In the genomic region with DNA sequence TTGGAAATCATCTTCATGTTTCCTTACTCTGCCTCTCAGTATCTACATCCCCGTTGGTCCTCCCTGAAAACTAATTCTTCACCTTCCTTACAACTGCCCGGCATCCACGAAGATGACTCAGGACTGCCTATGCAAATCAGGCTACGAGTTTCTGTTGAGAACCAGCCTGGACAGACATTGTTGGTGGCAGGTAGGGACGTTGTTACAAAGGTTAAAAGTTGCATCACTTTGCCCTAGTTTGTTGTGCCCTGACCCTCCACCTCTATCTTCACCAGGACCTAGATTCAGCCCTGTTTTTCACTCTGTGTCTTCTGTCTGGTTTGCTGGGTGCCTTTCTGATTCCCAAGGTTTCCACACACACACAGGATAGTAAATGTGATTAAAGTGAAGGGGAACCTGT, we compare ENCODE assay signal across 21 mouse cellular contexts. TPM values are rescaled to one million over a fixed set of nuclear protein-coding genes. Genes with fewer than 3 reads are reported as not detected.
DNase-seq lines count a peak whose midpoint lies in the region; ATAC-seq and TF ChIP-seq lines count a peak whose summit lies in the region.
"Had no signal": no experiment of that assay in that cellular context is flagged by ENCODE, and none has a peak within 500 bp of the region (broad histone marks: within the 10 kb centered on the region; RNA-seq: fewer than 3 reads in every experiment).

No protein-coding gene starts in this region.

- no peak for TF ChIP-seq POLR2A in kidney, adult 2 months (IDR thresholded peaks at IDR 0.05; ENCODE audit: low read depth, low read length)

- H3K4me3 ChIP-seq in kidney, adult 2 months (ENCODE audit: insufficient read depth, low read depth, low read length) = no peak overlapping the region
- no peak overlapping the region for H3K4me3 ChIP-seq in kidney, embryonic 15.5 days (replicated peaks)
- no peak overlapping the region for H3K4me3 ChIP-seq in liver, embryonic 12.5 days
- H3K4me3 ChIP-seq in liver, embryonic 11.5 days (ENCODE audit: low read depth, low read length) = no peak overlapping the region
- no peak overlapping the region for H3K4me3 ChIP-seq in liver, embryonic 15.5 days (replicated peaks)
- H3K4me3 ChIP-seq: embryonic facial prominence, embryonic 12.5 days; heart, embryonic 10.5 days; hindbrain, embryonic 12.5 days had no signal

- no peaks in the 10 kb centered on the region for H3K36me3 ChIP-seq in kidney, adult 2 months (ENCODE audit: control insufficient read depth, insufficient read depth, low read length)
- H3K36me3 ChIP-seq in kidney, embryonic 15.5 days = no peaks in the 10 kb centered on the region
- no peaks in the 10 kb centered on the region for H3K36me3 ChIP-seq in liver, embryonic 12.5 days
- H3K36me3 ChIP-seq in liver, embryonic 11.5 days (ENCODE audit: control insufficient read depth, insufficient read depth, low read length) = no peaks in the 10 kb centered on the region
- H3K36me3 ChIP-seq in liver, embryonic 15.5 days (replicated peaks) = no peaks in the 10 kb centered on the region
- H3K36me3 ChIP-seq: embryonic facial prominence, embryonic 12.5 days; G1E; heart, embryonic 10.5 days; hindbrain, embryonic 12.5 days had no signal

- H3K9ac ChIP-seq in kidney, embryonic 15.5 days = no peak overlapping the region
- H3K9ac ChIP-seq in liver, embryonic 12.5 days = no peak overlapping the region
- no peak overlapping the region for H3K9ac ChIP-seq in liver, embryonic 11.5 days (ENCODE audit: low read depth, low read length)
- H3K9ac ChIP-seq in liver, embryonic 15.5 days = no peak overlapping the region
- H3K9ac ChIP-seq: embryonic facial prominence, embryonic 12.5 days; hindbrain, embryonic 12.5 days had no signal

- H3K4me1 ChIP-seq in kidney, adult 2 months (ENCODE audit: control insufficient read depth, insufficient read depth, low read length) = peaks cover 8% of the 10 kb centered on the region; the same call in 1 of the 2 replicates
- no peaks in the 10 kb centered on the region for H3K4me1 ChIP-seq in kidney, embryonic 15.5 days
- no peaks in the 10 kb centered on the region for H3K4me1 ChIP-seq in liver, embryonic 12.5 days
- H3K4me1 ChIP-seq in liver, embryonic 11.5 days (replicated peaks; ENCODE audit: control insufficient read depth, insufficient read depth, low read length) = no peaks in the 10 kb centered on the region
- no peaks in the 10 kb centered on the region for H3K4me1 ChIP-seq in liver, embryonic 15.5 days (replicated peaks)
- H3K4me1 ChIP-seq: embryonic facial prominence, embryonic 12.5 days; heart, embryonic 10.5 days; hindbrain, embryonic 12.5 days had no signal

- no peaks in the 10 kb centered on the region for H3K27me3 ChIP-seq in kidney, adult 2 months (replicated peaks; ENCODE audit: control insufficient read depth, insufficient read depth, low read length)
- no peaks in the 10 kb centered on the region for H3K27me3 ChIP-seq in kidney, embryonic 15.5 days
- H3K27me3 ChIP-seq in liver, embryonic 12.5 days (replicated peaks) = no peaks in the 10 kb centered on the region
- no peaks in the 10 kb centered on the region for H3K27me3 ChIP-seq in liver, embryonic 11.5 days (replicated peaks; ENCODE audit: control insufficient read depth, insufficient read depth, low read length)
- H3K27me3 ChIP-seq in liver, embryonic 15.5 days = no peaks in the 10 kb centered on the region
- H3K27me3 ChIP-seq: embryonic facial prominence, embryonic 12.5 days; hindbrain, embryonic 12.5 days had no signal

- peak; percentile 70 for DNase-seq in kidney, adult 2 months
- DNase-seq in liver, embryonic 11.5 days (ENCODE audit: low spot score) = no peak
- DNase-seq in yolk sac, embryonic 10.5 days (ENCODE audit: low spot score) = peak; percentile 71
- DNase-seq in embryo, embryonic 11 days = no peak
- DNase-seq: adrenal gland, adult 8-10 months; adrenal gland, postnatal 36 days; cerebellum, adult 2 months; cerebellum, postnatal 10 days; gastrocnemius, postnatal 10 days; heart, adult 18-20 months; heart, postnatal 10 days; heart, postnatal 4 days had no signal

- ATAC-seq in kidney, embryonic 15.5 days (replicated peaks; ENCODE audit: low FRiP score) = no peak
- ATAC-seq in liver, embryonic 12.5 days = peak; percentile 41
- ATAC-seq in liver, embryonic 11.5 days (replicated peaks; ENCODE audit: low FRiP score) = no peak; the same call in 1 of the 2 replicates
- ATAC-seq in liver, embryonic 15.5 days (ENCODE audit: insufficient read depth) = peak; percentile 71
- ATAC-seq in megakaryocyte progenitor cell, adult 5-6 weeks (replicated peaks; ENCODE audit: poor library complexity) = no peak
- ATAC-seq: forebrain, embryonic 16.5 days had no signal

- H3K9me3 ChIP-seq in kidney, embryonic 15.5 days (replicated peaks) = no peaks in the 10 kb centered on the region
- no peaks in the 10 kb centered on the region for H3K9me3 ChIP-seq in liver, embryonic 12.5 days (replicated peaks)
- H3K9me3 ChIP-seq in liver, embryonic 11.5 days (ENCODE audit: control insufficient read depth, low read length) = no peaks in the 10 kb centered on the region
- no peaks in the 10 kb centered on the region for H3K9me3 ChIP-seq in liver, embryonic 15.5 days (replicated peaks)
- H3K9me3 ChIP-seq: embryonic facial prominence, embryonic 12.5 days; G1E; heart, embryonic 10.5 days; hindbrain, embryonic 12.5 days had no signal

- no peak for TF ChIP-seq CTCF in kidney, adult 2 months (conservative IDR thresholded peaks at IDR 0.05; ENCODE audit: insufficient read depth, insufficient read length, low read depth, low read length)

- H3K4me2 ChIP-seq in kidney, embryonic 15.5 days = no peak overlapping the region
- H3K4me2 ChIP-seq in liver, embryonic 12.5 days = no peak overlapping the region
- no peak overlapping the region for H3K4me2 ChIP-seq in liver, embryonic 11.5 days
- no peak overlapping the region for H3K4me2 ChIP-seq in liver, embryonic 15.5 days
- H3K4me2 ChIP-seq: embryonic facial prominence, embryonic 12.5 days; hindbrain, embryonic 12.5 days had no signal

- 63% methylated on average over 5 of the region's 5 CpGs for WGBS in kidney, adult 2 months
- WGBS in kidney, embryonic 15.5 days = 89% methylated on average over 5 of the region's 5 CpGs
- 66% methylated on average over 5 of the region's 5 CpGs for WGBS in liver, embryonic 12.5 days (ENCODE audit: insufficient replicate concordance)
- 76% methylated on average over 5 of the region's 5 CpGs for WGBS in liver, embryonic 11.5 days
- 62% methylated on average over 5 of the region's 5 CpGs for WGBS in liver, embryonic 15.5 days (ENCODE audit: insufficient replicate concordance)

- peak overlapping the region; percentile 91 for H3K27ac ChIP-seq in kidney, adult 2 months (ENCODE audit: insufficient read depth, low read depth, low read length)
- no peak overlapping the region for H3K27ac ChIP-seq in kidney, embryonic 15.5 days
- H3K27ac ChIP-seq in liver, embryonic 12.5 days = peak overlapping the region; percentile 51; the same call in 1 of the 2 replicates
- no peak overlapping the region for H3K27ac ChIP-seq in liver, embryonic 11.5 days (ENCODE audit: low read depth, low read length)
- peak overlapping the region; percentile 67 for H3K27ac ChIP-seq in liver, embryonic 15.5 days (replicated peaks)
- H3K27ac ChIP-seq: embryonic facial prominence, embryonic 12.5 days; heart, embryonic 10.5 days; hindbrain, embryonic 12.5 days had no signal

RNA-seq across cellular contexts. Expression of gene Crot, which starts 36.7 kb away (rescaled TPM):
- polyA plus RNA-seq in kidney, adult 2 months (2012; rRNA removed) = 39.7 and 43.5 TPM in 2 replicates
- polyA plus RNA-seq in kidney, embryonic 15.5 days (2015; fragmentation: Nextera tagmentation; extraction: Ambion mirVana) = 47.9 and 48.5 TPM in 2 replicates
- 30.1 and 31.4 TPM in 2 replicates for polyA plus RNA-seq in liver, embryonic 12.5 days (2016; fragmentation: Nextera tagmentation; extraction: Ambion mirVana)
- 35.6 and 42.6 TPM in 2 replicates for polyA plus RNA-seq in liver, embryonic 11.5 days (2014; fragmentation: Nextera tagmentation; extraction: Ambion mirVana)
- 58.1 and 58.3 TPM in 2 replicates for polyA plus RNA-seq in liver, embryonic 15.5 days (2015; fragmentation: Nextera tagmentation; extraction: Ambion mirVana)
- total RNA-seq in megakaryocyte progenitor cell, adult 5-6 weeks (2015) = 27.5 and 28.5 TPM in 2 replicates
- total RNA-seq in megakaryocyte progenitor cell, adult 5-6 weeks (2017) = 36.1 and 44.7 TPM in 2 replicates

Comparison
In these comparisons a context has a peak if more than half of its experiments do, and no peak if none do; other contexts are left out.
1. H3K27ac ChIP-seq: peak in kidney, adult 2 months (single experiment), liver, embryonic 12.5 days (single experiment) and liver, embryonic 15.5 days (single experiment); none in kidney, embryonic 15.5 days (single experiment) and liver, embryonic 11.5 days (single experiment).
2. ATAC-seq: peak in liver, embryonic 12.5 days (single experiment) and liver, embryonic 15.5 days (single experiment); none in kidney, embryonic 15.5 days (single experiment), liver, embryonic 11.5 days (single experiment) and megakaryocyte progenitor cell, adult 5-6 weeks (single experiment).
3. DNase-seq: peak in kidney, adult 2 months (single experiment) and yolk sac, embryonic 10.5 days (single experiment); none in liver, embryonic 11.5 days (single experiment) and embryo, embryonic 11 days (single experiment).